Mouse (Mus musculus): Measurements from ENCODE around the gene Fxyd5. TPM values are rescaled to one million over a fixed set of nuclear protein-coding genes. Genes with fewer than 3 reads are reported as not detected.

Fxyd5 gene
- polyA plus RNA-seq, 1 experiment from 2014 or later, result 14.7 TPM

- no peak for ATAC-seq (replicated peaks)
- Histone ChIP-seq H3K36me3 (no peaks in the 10 kb centered on the region), H3K27me3 (peaks cover 40% of the 10 kb centered on the region), H3K4me2 (replicated peaks) (peak overlapping the region; percentile 36), H3K9ac (replicated peaks) (peak overlapping the region; percentile 13), H3K9me3 (no peaks in the 10 kb centered on the region), H3K27ac (replicated peaks) (no peak overlapping the region), H3K4me1 (peaks cover 39% of the 10 kb centered on the region), H3K4me3 (peak overlapping the region; percentile 22)
- 2% methylated on average over 22 of the region's 22 CpGs for WGBS
These were observed 10.0 kb upstream of the Fxyd5 start for GRCm38 (mm10) chr7:31052251-31052635.

DNA sequence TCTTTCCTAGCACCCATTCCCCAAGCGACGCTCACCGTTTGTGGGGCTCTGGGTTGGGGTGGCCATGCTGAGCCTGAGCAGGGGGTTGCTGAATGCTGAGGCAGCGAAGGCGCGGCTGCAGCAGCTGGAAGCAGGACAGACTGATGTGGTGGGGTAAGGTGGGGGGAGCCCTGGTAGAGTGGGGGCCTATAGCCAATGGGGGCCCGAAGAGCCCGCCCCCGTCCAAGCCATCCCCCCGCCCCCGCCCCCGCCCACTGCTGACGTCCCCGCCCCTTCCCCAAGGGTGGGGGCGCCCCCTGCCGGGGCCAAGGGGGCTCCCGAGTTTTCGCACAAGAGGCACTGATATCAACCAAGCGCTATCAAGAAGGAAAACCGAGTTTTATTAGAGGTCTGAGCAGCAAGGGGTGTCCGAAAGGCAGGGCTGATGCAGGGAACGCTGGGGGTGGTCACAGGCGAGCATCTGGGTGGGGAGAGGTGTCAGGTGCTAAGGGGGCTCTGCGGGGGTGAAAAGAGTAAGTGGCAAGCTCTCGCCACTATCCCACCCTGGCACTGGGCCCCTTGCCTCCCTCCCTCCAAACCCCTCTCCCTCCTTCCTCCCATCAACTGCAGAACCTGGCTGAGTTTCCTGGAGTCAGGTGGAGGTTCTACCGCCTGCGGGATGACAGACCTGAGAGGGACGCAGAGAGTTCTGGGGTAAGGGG is 9.2 kb upstream of the Fxyd5 start, which contains the start of gene Fxyd7:
Gene Fxyd7 (minus strand): TSS at position 147 of the 701 bp plus-strand sequence.
- no peak within 1 kb of the TSS for H3K27ac ChIP-seq (replicated peaks)
- H3K27me3 ChIP-seq, result peaks cover 40% of the 10 kb centered on the region
- H3K4me3 ChIP-seq, result peak within 1 kb of the TSS; percentile 38
- H3K4me2 ChIP-seq (replicated peaks), result peak within 1 kb of the TSS; percentile 54
- no peak; the same call in 1 of the 2 replicates for ATAC-seq (replicated peaks)
- H3K4me1 ChIP-seq, result peaks cover 39% of the 10 kb centered on the region
- no peaks in the 10 kb centered on the region for H3K9me3 ChIP-seq
- WGBS, result under 1% methylated on average over 28 of the region's 28 CpGs
- H3K9ac ChIP-seq (replicated peaks), result peak within 1 kb of the TSS; percentile 17
- no peaks in the 10 kb centered on the region for H3K36me3 ChIP-seq

DNA sequence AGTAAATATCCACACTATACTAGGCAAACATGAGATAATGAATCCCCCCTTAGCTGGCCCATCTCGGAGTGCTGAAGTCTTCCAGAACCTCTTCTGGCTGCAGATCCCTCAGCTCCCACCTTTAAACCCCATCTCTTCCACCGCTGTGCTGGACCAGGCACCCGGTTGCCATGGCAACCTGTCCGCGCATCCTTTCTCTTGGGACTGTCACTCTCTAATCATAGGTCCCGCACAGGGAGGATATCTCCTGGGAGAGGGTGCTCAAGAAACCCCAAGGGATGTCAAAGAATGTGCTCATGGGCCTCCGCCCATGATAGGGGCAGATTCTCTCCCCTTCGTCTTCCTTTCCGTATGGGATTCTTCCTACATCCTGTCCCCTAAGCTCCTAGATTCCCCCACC is 8.6 kb upstream of the Fxyd5 start:
- H3K27ac ChIP-seq (replicated peaks), result no peak overlapping the region
- H3K4me1 ChIP-seq, result peaks cover 39% of the 10 kb centered on the region
- no peaks in the 10 kb centered on the region for H3K36me3 ChIP-seq

GRCm38 (mm10) chr7:31050487-31050886 is 8.2 kb upstream of the Fxyd5 start:
- Histone ChIP-seq H3K27ac (replicated peaks) (no peak overlapping the region), H3K4me3 (peak overlapping the region; percentile 38), H3K4me2 (replicated peaks) (peak overlapping the region; percentile 54), H3K4me1 (peaks cover 39% of the 10 kb centered on the region), H3K36me3 (no peaks in the 10 kb centered on the region), H3K9ac (replicated peaks) (peak overlapping the region; percentile 17), H3K27me3 (peaks cover 40% of the 10 kb centered on the region), H3K9me3 (no peaks in the 10 kb centered on the region)
- WGBS, result 1% methylated on average over 6 of the region's 6 CpGs
- 0 out of 2 replicates have a peak, but pooled peaks have one; percentile 5 for ATAC-seq (replicated peaks)

More for the DNA sequence above, 8.6 kb upstream of the Fxyd5 start:
- no peaks in the 10 kb centered on the region for H3K9me3 ChIP-seq
- H3K27me3 ChIP-seq, result peaks cover 40% of the 10 kb centered on the region
- H3K9ac ChIP-seq (replicated peaks), result peak overlapping the region; percentile 17
- WGBS, result 1% methylated on average over 9 of the region's 9 CpGs
- ATAC-seq (replicated peaks), result no peak; the same call in none of the 2 replicates
- H3K4me2 ChIP-seq (replicated peaks), result peak overlapping the region; percentile 54
- H3K4me3 ChIP-seq, result peak overlapping the region; percentile 38

DNA sequence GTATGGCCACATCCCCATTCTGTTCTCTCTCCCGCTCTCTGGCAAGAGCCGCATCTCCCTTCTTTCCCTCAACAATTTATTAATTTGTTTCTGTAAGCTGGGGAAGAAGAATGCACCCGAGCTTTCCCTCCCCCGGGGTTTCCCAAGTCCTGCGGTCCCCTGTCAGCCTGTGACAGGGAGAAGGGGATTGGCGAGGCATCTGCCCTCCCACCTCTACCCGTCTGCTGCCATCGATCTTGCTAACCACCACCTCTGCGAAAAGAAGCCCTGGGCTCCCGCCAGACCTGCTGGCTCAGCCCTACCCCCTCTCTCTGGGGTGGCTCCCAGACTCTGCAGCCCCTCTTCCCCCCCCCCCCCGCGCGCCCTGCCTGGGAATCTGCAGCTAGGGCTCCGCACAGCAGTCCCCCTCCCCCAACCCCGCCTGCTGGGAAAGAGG is 7.6 kb upstream of the Fxyd5 start:
- Histone ChIP-seq H3K9me3 (no peaks in the 10 kb centered on the region), H3K27ac (replicated peaks) (peak overlapping the region; percentile 35; the same call in 1 of the 2 replicates), H3K27me3 (peaks cover 40% of the 10 kb centered on the region), H3K4me3 (peak overlapping the region; percentile 38), H3K4me2 (replicated peaks) (peak overlapping the region; percentile 54), H3K36me3 (no peaks in the 10 kb centered on the region), H3K9ac (replicated peaks) (peak overlapping the region; percentile 17), H3K4me1 (peaks cover 39% of the 10 kb centered on the region)
- peak; percentile 49 for ATAC-seq (replicated peaks)
- WGBS, result under 1% methylated on average over 11 of the region's 15 CpGs

- H3K27ac ChIP-seq (replicated peaks), result peak overlapping the region; percentile 35; the same call in 1 of the 2 replicates
- peaks cover 36% of the 10 kb centered on the region for H3K27me3 ChIP-seq
- peaks cover 39% of the 10 kb centered on the region for H3K4me1 ChIP-seq
- H3K9ac ChIP-seq (replicated peaks), result peak overlapping the region; percentile 17; the same call in 1 of the 2 replicates
- 21% methylated on average over 5 of the region's 5 CpGs for WGBS
- peak overlapping the region; percentile 54 for H3K4me2 ChIP-seq (replicated peaks)
- ATAC-seq (replicated peaks), result peak; percentile 21; the same call in 1 of the 2 replicates
- H3K9me3 ChIP-seq, result no peaks in the 10 kb centered on the region
- peak overlapping the region; percentile 38 for H3K4me3 ChIP-seq
- H3K36me3 ChIP-seq, result no peaks in the 10 kb centered on the region
These were observed 7.0 kb upstream of the Fxyd5 start for GRCm38 (mm10) chr7:31049135-31049845.

DNA sequence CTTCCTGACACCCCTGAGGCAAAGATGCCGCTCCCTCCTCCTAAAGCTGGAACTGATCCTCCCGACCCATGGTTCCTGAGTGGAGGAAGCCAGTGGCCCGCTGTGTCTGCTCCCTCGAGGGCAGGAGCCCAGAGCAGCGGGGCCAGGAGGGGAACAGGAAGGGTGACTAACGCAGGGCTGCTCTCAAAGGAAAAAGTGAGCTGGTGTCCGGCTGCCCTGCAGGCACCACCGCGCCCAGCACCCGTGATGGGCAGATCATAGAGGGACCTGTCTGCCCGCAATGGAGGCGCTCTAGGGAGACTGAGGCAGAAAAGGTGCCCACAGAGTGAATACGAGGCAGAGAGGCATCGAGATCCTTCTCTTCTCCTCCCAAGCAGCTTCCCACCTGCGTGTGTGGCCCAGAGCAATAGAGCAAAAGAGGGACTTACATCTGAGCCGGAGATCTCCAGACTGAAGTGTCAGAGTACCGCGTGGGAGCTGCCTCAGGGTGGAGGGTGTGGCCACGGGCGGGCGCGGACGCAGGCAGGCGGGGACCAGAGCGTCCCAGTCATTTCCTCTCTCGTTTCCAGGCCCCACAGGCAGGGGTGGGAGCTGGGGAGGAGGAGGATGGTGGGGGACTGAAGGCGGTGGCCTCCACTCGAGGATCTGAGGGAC is 492 bp downstream of the Fxyd5 start:
- 3% methylated on average over 28 of the region's 28 CpGs for WGBS
- Histone ChIP-seq H3K4me3 (peak overlapping the region; percentile 11), H3K27ac (replicated peaks) (no peak overlapping the region), H3K4me2 (replicated peaks) (peak overlapping the region; percentile 21), H3K9me3 (no peaks in the 10 kb centered on the region), H3K4me1 (peaks cover 6% of the 10 kb centered on the region; the same call in 1 of the 2 replicates), H3K36me3 (no peaks in the 10 kb centered on the region), H3K27me3 (peaks cover 29% of the 10 kb centered on the region), H3K9ac (replicated peaks) (no peak overlapping the region)
- ATAC-seq (replicated peaks), result no peak

DNA sequence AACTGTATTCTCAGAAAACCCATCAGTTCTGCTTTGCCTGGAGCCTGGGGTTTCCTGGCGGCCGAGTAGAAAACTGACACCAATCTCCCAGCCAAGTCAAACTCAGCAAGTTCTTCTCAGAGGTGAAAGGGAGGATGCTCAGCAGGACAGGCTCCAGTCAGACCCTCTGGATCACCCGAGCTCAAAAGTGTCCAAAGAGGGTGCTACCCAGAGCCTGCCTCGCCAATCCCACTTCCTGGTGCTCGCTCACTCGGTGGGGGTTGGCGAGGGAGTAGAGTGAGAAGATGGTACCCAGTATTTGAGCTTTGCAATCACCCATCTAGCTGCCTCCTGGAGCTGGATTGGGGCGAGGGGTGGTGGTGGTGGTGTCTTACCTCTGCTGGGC is 1.3 kb downstream of the Fxyd5 start:
- no peaks in the 10 kb centered on the region for H3K9me3 ChIP-seq
- H3K9ac ChIP-seq (replicated peaks), result no peak overlapping the region
- peaks cover 6% of the 10 kb centered on the region; the same call in 1 of the 2 replicates for H3K4me1 ChIP-seq
- no peak for ATAC-seq (replicated peaks)
- H3K4me3 ChIP-seq, result no peak overlapping the region
- peaks cover 29% of the 10 kb centered on the region for H3K27me3 ChIP-seq
- H3K36me3 ChIP-seq, result no peaks in the 10 kb centered on the region
- H3K27ac ChIP-seq (replicated peaks), result no peak overlapping the region
- 41% methylated on average over 8 of the region's 8 CpGs for WGBS
- no peak overlapping the region for H3K4me2 ChIP-seq (replicated peaks)

DNA sequence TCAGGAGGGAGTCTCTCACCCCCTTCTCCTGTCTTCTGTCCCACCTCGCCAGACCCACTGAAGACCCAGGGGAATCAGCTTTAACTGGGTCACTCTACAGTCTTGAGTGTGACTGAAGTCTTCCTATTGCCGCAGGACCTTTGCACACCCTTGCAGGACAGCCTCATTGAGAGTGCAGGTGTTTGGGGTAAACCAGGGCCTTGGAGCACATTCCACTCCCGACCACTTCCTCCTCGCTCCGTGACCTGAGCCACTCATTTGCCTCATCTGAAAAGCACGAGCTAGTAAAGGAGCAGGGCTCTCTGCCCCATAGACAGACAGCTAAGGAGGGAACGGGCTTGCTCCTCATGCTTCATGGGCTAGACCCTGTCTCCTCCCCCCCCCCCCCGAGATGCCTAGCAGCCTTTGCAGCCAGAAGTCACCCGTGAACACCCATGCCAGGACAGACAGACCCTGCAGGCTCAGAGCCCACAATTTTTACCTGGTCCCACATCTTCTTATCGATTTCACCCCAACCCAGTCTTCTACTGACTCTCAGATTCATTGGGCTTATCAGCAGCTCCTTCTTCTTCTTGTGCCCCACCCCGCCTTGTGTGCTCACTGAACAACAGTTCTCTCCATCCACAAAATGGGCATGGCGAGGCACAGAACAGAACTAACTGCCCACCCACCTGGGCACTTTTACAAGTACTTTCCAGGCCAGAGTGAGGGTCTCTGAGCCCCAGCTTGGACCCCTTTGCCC is 1.8 kb downstream of the Fxyd5 start:
- Histone ChIP-seq H3K36me3 (no peaks in the 10 kb centered on the region), H3K27ac (replicated peaks) (no peak overlapping the region), H3K4me1 (peaks cover 6% of the 10 kb centered on the region; the same call in 1 of the 2 replicates), H3K4me3 (no peak overlapping the region), H3K4me2 (replicated peaks) (no peak overlapping the region), H3K27me3 (peaks cover 29% of the 10 kb centered on the region), H3K9me3 (no peaks in the 10 kb centered on the region), H3K9ac (replicated peaks) (no peak overlapping the region)
- no peak for ATAC-seq (replicated peaks)
- WGBS, result 81% methylated on average over 12 of the region's 12 CpGs

- Histone ChIP-seq H3K36me3 (no peaks in the 10 kb centered on the region), H3K4me3 (no peak overlapping the region), H3K27ac (replicated peaks) (no peak overlapping the region), H3K4me1 (peaks cover 6% of the 10 kb centered on the region; the same call in 1 of the 2 replicates), H3K9me3 (no peaks in the 10 kb centered on the region), H3K4me2 (replicated peaks) (no peak overlapping the region), H3K9ac (replicated peaks) (no peak overlapping the region), H3K27me3 (peaks cover 29% of the 10 kb centered on the region)
- 92% methylated on average over 4 of the region's 4 CpGs for WGBS
- ATAC-seq (replicated peaks), result no peak
These were observed 3.3 kb downstream of the Fxyd5 start for GRCm38 (mm10) chr7:31039011-31039410.

DNA sequence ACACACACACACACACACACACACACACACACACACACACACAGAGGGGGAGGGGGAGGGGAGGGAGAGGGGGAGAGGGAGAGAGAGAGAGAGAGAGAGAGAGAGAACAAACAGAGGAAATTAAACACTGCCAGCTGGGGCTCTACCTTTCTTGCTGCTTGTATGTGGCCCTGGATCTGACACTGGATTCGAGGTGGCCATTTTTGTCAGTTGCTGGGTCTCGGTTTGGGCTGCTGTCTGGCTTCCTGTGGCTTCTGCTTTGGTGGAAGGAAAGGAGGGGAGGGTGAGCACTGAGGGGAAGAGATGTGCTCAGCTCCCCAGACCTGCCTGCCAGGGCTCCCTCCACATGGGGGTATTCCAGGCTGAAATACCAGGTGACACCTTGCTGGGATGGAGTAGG is 4.6 kb downstream of the Fxyd5 start:
- 86% methylated on average over 2 of the region's 2 CpGs for WGBS
- Histone ChIP-seq H3K36me3 (no peaks in the 10 kb centered on the region), H3K9ac (replicated peaks) (no peak overlapping the region), H3K27ac (replicated peaks) (no peak overlapping the region), H3K4me3 (no peak overlapping the region), H3K4me2 (replicated peaks) (no peak overlapping the region), H3K27me3 (peaks cover 22% of the 10 kb centered on the region), H3K4me1 (peaks cover 6% of the 10 kb centered on the region; the same call in 1 of the 2 replicates), H3K9me3 (no peaks in the 10 kb centered on the region)
- no peak for ATAC-seq (replicated peaks)
